Mouse (Mus musculus) right cerebral cortex, postnatal 10 days (tissue): Measurements from ENCODE around the gene Fam173b.

Experiments used
- DNase-seq, 2 experiments: peaks; one replicate each; pipeline ENCODE4 v3.0.0; 2021; ENCODE audit warnings: low spot score in 2 of 2

Fam173b gene

GRCm38 (mm10) chr15:31586519-31586918, 15.1 kb upstream of the Fam173b start:
- DNase-seq: peak; percentile 90 to 91

GRCm38 (mm10) chr15:31587789-31588188, 13.9 kb upstream of the Fam173b start:
- DNase-seq: no peak

GRCm38 (mm10) chr15:31588989-31589640, 12.5 kb upstream of the Fam173b start:
- DNase-seq: peak in 1 of 2 experiments; percentile 40

DNA sequence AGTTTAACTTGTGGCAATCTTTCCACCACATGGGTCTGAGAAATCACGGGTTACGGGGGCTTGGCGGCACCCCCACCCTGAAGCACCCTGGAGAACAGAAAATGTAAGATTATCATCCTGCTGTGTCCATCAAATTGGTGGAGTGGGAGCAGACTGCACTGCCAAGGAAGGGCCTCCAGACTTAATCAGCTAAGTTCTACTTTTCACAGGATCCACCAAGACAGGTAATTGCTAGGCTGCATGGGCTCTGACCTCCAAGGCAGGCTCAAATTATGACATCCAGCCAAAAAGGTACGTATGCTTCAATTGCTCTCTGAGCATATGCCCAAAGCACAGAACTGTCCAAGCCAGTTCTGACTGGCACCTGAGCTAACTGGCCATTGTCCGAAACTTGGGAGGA, 11.5 kb upstream of the Fam173b start:
- DNase-seq: no peak

GRCm38 (mm10) chr15:31592531-31592930, 9.1 kb upstream of the Fam173b start:
- no peak for DNase-seq

GRCm38 (mm10) chr15:31594260-31594659, 7.4 kb upstream of the Fam173b start:
- no peak for DNase-seq

DNA sequence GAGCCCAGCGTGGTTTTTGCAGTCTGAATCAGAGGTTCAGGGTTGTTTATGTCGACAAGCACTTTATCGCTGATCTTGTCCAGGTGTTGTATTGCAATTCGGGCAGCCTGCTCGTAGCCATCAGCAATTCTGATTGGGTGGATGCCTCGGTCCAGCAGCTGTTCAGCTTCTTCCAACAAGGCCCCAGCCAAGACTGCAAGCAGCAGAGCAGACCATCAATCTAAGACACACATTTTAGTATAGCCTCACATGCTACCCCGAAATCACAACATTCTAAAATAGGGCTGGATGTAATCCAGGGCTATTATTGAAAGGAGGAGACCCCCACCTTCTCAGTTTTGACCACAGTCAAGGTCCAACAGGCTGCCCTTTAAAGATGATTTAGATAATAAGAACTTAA, 6.0 kb upstream of the Fam173b start:
- no peak for DNase-seq

- no peak for DNase-seq
Measured at GRCm38 (mm10) chr15:31599834-31600233, 1.8 kb upstream of the Fam173b start.

GRCm38 (mm10) chr15:31601279-31601645, 390 bp upstream of the Fam173b start:
- DNase-seq: no peak

DNA sequence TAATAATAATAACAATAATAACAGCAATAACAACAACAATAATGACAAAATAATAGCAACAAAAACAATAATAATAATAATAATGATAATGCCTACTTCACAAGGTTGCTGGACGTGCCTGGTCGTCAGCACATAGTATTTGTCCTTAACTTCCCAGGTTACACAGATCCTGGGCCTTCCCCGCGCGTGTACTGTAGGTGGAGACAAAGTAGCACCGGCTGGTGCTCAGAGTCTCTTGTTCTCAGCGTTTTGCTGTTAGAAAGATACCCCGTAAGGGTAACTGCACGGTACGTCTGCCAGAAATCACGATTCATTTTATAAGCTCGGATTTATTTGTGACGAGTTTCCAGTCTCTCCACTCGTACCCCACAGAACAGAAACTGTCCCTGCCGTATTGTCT, 774 bp downstream of the Fam173b start:
- DNase-seq: peak; percentile 81 to 85

DNA sequence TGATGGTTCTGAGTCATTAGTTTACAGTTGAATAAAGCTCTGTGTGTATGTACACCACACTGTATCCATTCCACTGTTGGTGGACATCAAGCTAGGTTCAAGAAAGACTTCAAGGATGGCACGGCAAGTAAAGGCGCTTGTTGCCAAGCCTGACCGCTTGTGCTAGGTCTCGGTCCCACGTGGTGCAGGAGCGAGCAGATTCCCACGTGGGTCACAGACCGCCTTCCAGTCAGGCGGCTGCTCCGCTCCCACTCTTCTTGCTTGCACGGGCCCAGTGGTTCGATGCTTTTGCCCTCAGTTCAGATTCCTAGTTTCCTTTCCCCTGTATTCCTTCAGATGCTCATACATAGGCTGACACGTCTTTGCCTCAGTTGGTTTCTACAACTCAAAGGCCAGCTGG, 1.5 kb downstream of the Fam173b start:
- peak in 1 of 2 experiments; percentile 42 for DNase-seq

DNA sequence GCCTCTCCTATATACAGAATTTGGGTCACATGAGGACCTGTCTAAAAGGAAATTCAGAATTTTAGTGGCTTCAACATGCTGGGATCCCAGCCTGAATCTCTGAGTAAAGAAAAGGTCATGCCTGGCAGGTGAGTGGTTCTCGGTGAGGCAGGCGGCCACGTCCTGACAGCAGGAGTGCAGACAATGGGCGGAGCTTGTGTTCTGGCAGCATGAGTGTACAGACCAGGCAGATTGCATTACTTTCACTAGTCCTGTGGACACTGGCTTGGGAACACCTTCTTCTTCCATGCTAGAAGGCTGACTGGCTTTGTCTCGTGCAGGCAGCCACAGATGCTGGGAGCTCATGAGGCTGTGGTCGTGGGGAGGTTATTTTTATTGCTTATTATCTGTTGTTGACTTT, 5.2 kb downstream of the Fam173b start:
- DNase-seq: no peak

DNA sequence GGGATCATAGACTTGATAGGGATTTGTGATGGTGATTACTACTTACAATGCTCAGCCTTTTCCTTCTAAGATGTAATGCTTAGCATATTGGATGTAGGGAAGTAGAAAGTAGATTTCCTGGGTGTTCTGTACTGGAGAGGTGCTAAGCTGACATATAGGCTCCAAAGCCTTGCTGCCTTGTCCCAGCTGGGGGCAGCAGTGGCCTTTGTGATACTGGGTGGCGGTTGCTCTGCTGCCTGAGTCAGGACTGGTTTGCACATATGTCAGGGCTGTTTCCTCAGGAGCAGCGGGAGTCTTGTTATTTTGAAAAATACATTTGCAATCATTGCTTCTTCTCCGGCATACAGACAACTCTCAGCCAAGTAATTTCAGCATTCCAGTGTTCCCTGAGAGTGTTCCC, 9.4 kb downstream of the Fam173b start:
- peak in 1 of 2 experiments; percentile 70 for DNase-seq

GRCm38 (mm10) chr15:31611976-31612375, 10.3 kb downstream of the Fam173b start:
- no peak for DNase-seq

GRCm38 (mm10) chr15:31613826-31614453, 12.3 kb downstream of the Fam173b start:
- DNase-seq: no peak

DNA sequence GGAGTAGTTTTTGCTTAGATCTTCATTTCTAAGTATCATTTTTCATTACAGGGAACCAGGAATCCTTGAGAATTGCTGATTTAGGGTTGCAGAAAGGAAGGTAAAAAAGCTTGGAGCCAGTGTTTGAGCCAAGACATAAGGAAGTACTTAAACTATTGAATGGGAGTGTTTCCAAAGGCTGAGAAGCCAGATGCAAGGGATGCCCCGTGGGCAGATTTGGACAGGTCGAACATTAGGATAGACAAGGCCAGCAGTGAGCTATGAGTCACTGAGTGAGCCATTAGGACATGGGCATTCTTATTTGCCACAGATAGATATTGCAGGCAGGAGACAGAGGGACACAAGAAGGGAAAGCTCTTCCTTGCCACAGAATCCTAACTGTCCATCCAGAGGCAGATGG, 13.0 kb downstream of the Fam173b start:
- DNase-seq: no peak

GRCm38 (mm10) chr15:31617261-31617660, 15.6 kb downstream of the Fam173b start:
- no peak for DNase-seq

DNA sequence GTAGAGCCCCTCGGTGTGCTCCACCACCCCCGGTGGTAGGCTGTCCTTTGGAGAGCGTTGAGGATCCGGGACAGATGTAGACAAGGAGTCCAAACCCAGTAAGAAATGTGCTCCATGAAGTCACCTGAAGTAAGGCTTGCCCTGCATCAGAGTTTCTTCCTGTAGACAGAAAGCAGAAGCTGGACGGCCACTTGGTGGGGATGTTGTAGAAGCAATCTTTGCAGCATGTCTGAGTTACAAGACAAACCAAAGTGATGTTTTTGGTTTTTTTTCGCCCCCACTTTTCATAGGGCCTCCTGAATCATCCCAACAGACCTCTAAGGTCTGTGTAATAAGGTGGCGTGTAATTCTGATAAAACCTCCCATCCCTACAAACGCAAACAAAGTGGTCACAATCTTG, 17.9 kb downstream of the Fam173b start:
- DNase-seq: peak; percentile 61 to 65

DNA sequence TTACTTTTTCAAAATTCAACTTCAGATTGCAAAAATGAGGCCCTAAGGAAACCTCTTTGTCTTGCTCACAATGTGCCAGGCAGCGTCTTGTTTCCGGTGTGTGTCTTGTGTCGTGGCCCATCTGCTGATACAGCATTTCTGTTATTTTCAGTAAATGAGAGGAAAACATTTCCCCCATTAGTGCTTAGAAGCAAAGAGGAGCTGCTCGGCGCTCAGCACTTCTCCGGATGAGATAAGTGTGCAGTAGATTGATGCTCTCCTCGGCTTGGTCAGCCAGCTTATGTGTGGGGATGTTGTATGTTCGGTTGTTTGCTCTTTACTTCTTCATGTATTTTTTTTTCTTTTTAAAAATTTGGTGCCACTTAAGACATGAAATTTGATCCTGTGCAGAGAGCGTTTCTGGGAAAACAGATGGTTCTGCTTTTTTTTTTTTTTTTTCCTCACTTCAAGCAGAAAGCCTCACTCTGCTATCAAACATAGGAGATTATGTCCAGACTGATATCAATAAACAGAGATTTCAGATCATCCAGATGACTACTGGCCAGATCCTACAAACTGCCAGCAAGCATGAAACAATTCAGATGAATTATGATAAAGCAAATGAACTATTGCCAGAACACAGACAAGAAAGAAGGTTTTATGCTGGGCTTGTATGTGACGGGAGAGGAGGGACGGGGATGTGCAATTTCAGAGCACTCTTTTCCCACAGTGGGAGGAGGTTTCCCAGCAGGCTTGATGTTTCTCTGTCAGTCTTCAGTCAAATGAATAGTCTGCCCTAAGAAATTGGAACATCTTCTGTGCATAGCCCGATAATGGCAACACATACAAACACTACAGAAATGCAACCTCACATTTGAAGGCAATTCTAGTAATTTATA, 25.9 kb downstream of the Fam173b start:
- DNase-seq: no peak

GRCm38 (mm10) chr15:31628180-31628579, 26.5 kb downstream of the Fam173b start:
- DNase-seq: no peak

DNA sequence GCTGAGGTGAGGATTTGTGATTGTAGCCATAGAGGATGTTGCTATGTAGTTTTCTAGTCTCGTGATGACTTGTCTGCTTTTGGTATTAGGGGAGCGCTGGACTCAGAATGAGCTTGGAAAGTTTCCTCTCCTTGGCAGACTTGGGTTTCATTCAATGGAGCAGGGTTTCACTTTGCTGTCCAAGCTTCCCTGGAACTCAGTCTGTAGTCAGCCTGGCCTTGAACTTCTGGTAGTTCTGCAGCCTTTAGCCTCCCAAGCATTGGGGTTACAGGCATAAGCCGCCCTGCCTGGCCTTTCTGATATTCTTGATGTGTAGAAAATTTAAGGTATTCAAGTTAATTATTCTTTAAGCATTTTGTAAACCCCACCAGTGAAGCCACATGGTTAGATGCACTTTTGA, 27.9 kb downstream of the Fam173b start:
- no peak for DNase-seq

DNA sequence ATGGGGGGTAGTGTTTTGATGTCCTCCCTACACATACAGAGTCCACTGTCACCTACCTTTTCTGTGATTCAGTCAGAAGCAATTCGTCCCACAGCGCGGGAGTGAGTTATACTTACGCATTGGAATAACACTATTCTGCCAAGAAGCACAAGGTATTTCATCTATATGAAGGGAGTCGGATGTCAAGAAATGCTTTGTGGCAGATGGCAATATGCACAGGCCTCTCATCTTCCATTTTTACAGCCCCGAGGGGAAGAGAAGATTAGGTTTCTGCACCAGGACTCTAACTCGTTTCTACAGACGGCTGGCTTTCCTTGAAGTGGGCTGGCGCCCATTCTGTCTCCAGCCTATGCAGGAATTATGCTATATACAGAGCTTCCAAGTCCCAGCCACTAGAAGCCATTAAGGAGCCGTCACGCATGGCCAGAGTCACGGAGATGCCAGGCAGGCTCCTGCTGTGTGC, 29.8 kb downstream of the Fam173b start:
- no peak for DNase-seq

DNA sequence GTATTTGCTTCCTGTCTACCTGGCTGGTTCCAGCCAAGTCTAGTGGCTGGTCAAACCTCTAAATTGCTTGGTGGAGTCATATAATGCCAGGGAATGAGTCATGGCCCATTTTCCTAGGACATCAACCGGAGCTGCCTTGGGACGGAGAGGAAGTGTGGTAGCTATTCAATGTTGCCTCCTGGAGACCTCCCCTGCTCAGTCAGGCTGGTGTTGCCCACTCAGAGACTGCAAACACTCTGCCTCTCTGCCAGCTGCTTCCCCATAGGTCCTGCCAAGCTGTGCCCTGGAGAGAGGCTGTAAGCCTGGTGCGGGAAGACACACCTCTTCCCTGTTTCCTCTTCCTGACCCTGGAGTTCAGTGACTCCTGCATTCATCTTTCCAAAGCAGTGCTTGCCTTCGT, 30.8 kb downstream of the Fam173b start:
- no peak for DNase-seq
